Mouse (Mus musculus): ENCODE measurements around the gene Cdx2. TPM values are rescaled to one million over a fixed set of nuclear protein-coding genes. Genes with fewer than 3 reads are reported as not detected.

Gene Cdx2
- polyA plus RNA-seq, 1 experiment: not detected

GRCm38 (mm10) chr5:147327636-147328035, 20.6 kb upstream of the Cdx2 start:
- no peaks in the 10 kb centered on the region for H3K4me1 ChIP-seq (ENCODE audit: control insufficient read depth, insufficient read depth, insufficient read length, low read length)
- H3K4me3 ChIP-seq (ENCODE audit: insufficient read depth, low read depth, low read length): no peak overlapping the region

GRCm38 (mm10) chr5:147325931-147326330, 18.9 kb upstream of the Cdx2 start:
- Histone ChIP-seq H3K4me3 (ENCODE audit: insufficient read depth, low read depth, low read length) (no peak overlapping the region), H3K4me1 (ENCODE audit: control insufficient read depth, insufficient read depth, insufficient read length, low read length) (no peaks in the 10 kb centered on the region), H3K27ac (replicated peaks; ENCODE audit: low read depth, low read length) (no peak overlapping the region)

More at GRCm38 (mm10) chr5:147327636-147328035, 20.6 kb upstream of the Cdx2 start:
- H3K27ac ChIP-seq (replicated peaks; ENCODE audit: low read depth, low read length): no peak overlapping the region

GRCm38 (mm10) chr5:147323237-147323917, 16.3 kb upstream of the Cdx2 start:
- H3K4me1 ChIP-seq (ENCODE audit: control insufficient read depth, insufficient read depth, insufficient read length, low read length): no peaks in the 10 kb centered on the region
- no peak overlapping the region for H3K4me3 ChIP-seq (ENCODE audit: insufficient read depth, low read depth, low read length)
- H3K27ac ChIP-seq (replicated peaks; ENCODE audit: low read depth, low read length): no peak overlapping the region

GRCm38 (mm10) chr5:147322183-147322582, 15.1 kb upstream of the Cdx2 start, which contains the start of gene Urad:
Gene Urad, minus strand, starts transcription at chr5:147322440.
- Histone ChIP-seq H3K27ac (replicated peaks; ENCODE audit: low read depth, low read length) (no peak within 1 kb of the TSS), H3K4me3 (ENCODE audit: insufficient read depth, low read depth, low read length) (no peak within 1 kb of the TSS)

GRCm38 (mm10) chr5:147319653-147320052, 12.6 kb upstream of the Cdx2 start:
- no peaks in the 10 kb centered on the region for H3K4me1 ChIP-seq (ENCODE audit: control insufficient read depth, insufficient read depth, insufficient read length, low read length)
- H3K27ac ChIP-seq (replicated peaks; ENCODE audit: low read depth, low read length): no peak overlapping the region
- no peak overlapping the region for H3K4me3 ChIP-seq (ENCODE audit: insufficient read depth, low read depth, low read length)

More at GRCm38 (mm10) chr5:147322183-147322582, 15.1 kb upstream of the Cdx2 start, which contains the start of gene Urad:
- no peaks in the 10 kb centered on the region for H3K4me1 ChIP-seq (ENCODE audit: control insufficient read depth, insufficient read depth, insufficient read length, low read length)

- Histone ChIP-seq H3K27ac (replicated peaks; ENCODE audit: low read depth, low read length) (no peak overlapping the region), H3K4me1 (ENCODE audit: control insufficient read depth, insufficient read depth, insufficient read length, low read length) (no peaks in the 10 kb centered on the region), H3K4me3 (ENCODE audit: insufficient read depth, low read depth, low read length) (no peak overlapping the region)
Measured at GRCm38 (mm10) chr5:147317991-147318390, 10.9 kb upstream of the Cdx2 start.

- H3K27ac ChIP-seq (replicated peaks; ENCODE audit: low read depth, low read length): no peak overlapping the region
- no peak overlapping the region for H3K4me3 ChIP-seq (ENCODE audit: insufficient read depth, low read depth, low read length)
- H3K4me1 ChIP-seq (ENCODE audit: control insufficient read depth, insufficient read depth, insufficient read length, low read length): no peaks in the 10 kb centered on the region
Measured at GRCm38 (mm10) chr5:147317321-147317720, 10.3 kb upstream of the Cdx2 start.

- Histone ChIP-seq H3K4me1 (ENCODE audit: control insufficient read depth, insufficient read depth, insufficient read length, low read length) (no peaks in the 10 kb centered on the region), H3K27ac (replicated peaks; ENCODE audit: low read depth, low read length) (no peak overlapping the region), H3K4me3 (ENCODE audit: insufficient read depth, low read depth, low read length) (no peak overlapping the region)
Measured at GRCm38 (mm10) chr5:147315432-147316075, 8.5 kb upstream of the Cdx2 start.

- H3K4me1 ChIP-seq (ENCODE audit: control insufficient read depth, insufficient read depth, insufficient read length, low read length): no peaks in the 10 kb centered on the region
- no peak overlapping the region for H3K27ac ChIP-seq (replicated peaks; ENCODE audit: low read depth, low read length)
- H3K4me3 ChIP-seq (ENCODE audit: insufficient read depth, low read depth, low read length): no peak overlapping the region
Measured at GRCm38 (mm10) chr5:147314646-147315431, 7.8 kb upstream of the Cdx2 start.

- H3K4me3 ChIP-seq (ENCODE audit: insufficient read depth, low read depth, low read length): no peak overlapping the region
- H3K27ac ChIP-seq (replicated peaks; ENCODE audit: low read depth, low read length): no peak overlapping the region
- no peaks in the 10 kb centered on the region for H3K4me1 ChIP-seq (ENCODE audit: control insufficient read depth, insufficient read depth, insufficient read length, low read length)
Measured at GRCm38 (mm10) chr5:147312830-147313685, 6.0 kb upstream of the Cdx2 start.

- no peak overlapping the region for H3K27ac ChIP-seq (replicated peaks; ENCODE audit: low read depth, low read length)
- H3K4me3 ChIP-seq (ENCODE audit: insufficient read depth, low read depth, low read length): no peak overlapping the region
- H3K4me1 ChIP-seq (ENCODE audit: control insufficient read depth, insufficient read depth, insufficient read length, low read length): no peaks in the 10 kb centered on the region
Measured at GRCm38 (mm10) chr5:147309786-147310185, 2.7 kb upstream of the Cdx2 start.

- Histone ChIP-seq H3K4me1 (ENCODE audit: control insufficient read depth, insufficient read depth, insufficient read length, low read length) (no peaks in the 10 kb centered on the region), H3K27ac (replicated peaks; ENCODE audit: low read depth, low read length) (no peak overlapping the region), H3K4me3 (ENCODE audit: insufficient read depth, low read depth, low read length) (no peak overlapping the region)
Measured at GRCm38 (mm10) chr5:147308451-147308850, 1.4 kb upstream of the Cdx2 start.

- H3K27ac ChIP-seq (replicated peaks; ENCODE audit: low read depth, low read length): no peak overlapping the region
- no peaks in the 10 kb centered on the region for H3K4me1 ChIP-seq (ENCODE audit: control insufficient read depth, insufficient read depth, insufficient read length, low read length)
- no peak overlapping the region for H3K4me3 ChIP-seq (ENCODE audit: insufficient read depth, low read depth, low read length)
Measured at GRCm38 (mm10) chr5:147307398-147307785, 322 bp upstream of the Cdx2 start.

GRCm38 (mm10) chr5:147305856-147306637, 1.0 kb downstream of the Cdx2 start:
- Histone ChIP-seq H3K27ac (replicated peaks; ENCODE audit: low read depth, low read length) (no peak overlapping the region), H3K4me1 (ENCODE audit: control insufficient read depth, insufficient read depth, insufficient read length, low read length) (no peaks in the 10 kb centered on the region), H3K4me3 (ENCODE audit: insufficient read depth, low read depth, low read length) (no peak overlapping the region)
